Comparison of ENCODE assay signal across 8 mouse cellular contexts in the genomic region with DNA sequence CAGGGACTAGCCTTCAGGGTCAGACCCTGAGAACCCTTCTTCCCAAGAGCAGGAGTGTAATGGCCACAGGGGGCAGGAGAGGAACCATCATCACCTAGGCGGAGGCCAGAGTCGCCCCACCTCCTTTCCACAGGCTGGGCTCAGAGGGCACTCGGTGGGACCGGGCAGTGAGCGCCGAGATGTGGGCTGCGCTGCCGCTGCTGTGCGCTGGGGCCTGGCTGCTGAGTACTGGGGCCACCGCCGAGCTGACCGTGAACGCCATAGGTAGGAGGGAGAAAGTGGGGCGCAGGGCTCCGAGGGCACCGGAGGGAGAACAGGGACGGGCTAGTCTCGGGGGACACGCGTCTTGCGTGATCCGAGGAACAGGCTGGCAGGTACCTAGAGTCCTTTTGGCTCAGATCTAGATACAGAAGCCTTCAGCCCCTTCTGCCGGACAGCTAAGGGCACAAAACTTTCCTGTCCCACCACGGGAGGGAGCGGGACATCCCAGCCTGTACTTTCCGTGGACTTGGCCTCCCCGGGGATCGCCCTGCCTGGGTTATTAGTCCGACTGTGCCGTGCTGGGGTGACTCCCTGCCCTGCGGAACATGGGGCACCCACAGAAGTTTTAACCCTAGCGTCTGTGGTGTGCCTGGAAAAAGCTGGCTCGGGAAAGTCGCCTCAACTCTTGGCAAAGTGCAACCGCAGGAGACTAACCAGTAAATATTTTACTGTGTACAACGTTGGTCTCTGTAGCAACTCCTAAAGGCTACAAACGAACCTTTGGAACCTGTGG. TPM values are rescaled to one million over a fixed set of nuclear protein-coding genes. Genes with fewer than 3 reads are reported as not detected.
A peak's percentile ranks its signal among the peaks of the same experiment; 100 is the strongest.
DNase-seq lines count a peak whose midpoint lies in the region; ATAC-seq lines count a peak whose summit lies in the region.

No protein-coding gene starts in this region.

- intact Hi-C loops in gastrocnemius, postnatal 36 days (cut with DNase I) = no loop called here

- DNase-seq in R1 (ENCODE audit: low read depth, low spot score) (peak; percentile 64), adipocyte (ENCODE audit: low spot score) (no peak)
- DNase-seq in gastrocnemius, postnatal 36 days = peak; percentile 45 to 56
- DNase-seq in monocyte, adult 2 months (ENCODE audit: low read depth in 1 of 2, low spot score in 2 of 2) = peak; percentile 45 to 68
- DNase-seq in spleen, postnatal 4 days (ENCODE audit: low spot score in 2 of 2) = peak; percentile 61 to 79

- under 1% methylated on average over 37 of the region's 37 CpGs for WGBS in intestine, embryonic 15.5 days
- under 1% methylated on average over 37 of the region's 37 CpGs for WGBS in liver, embryonic 12.5 days (ENCODE audit: insufficient replicate concordance)

- H3K4me2 ChIP-seq in intestine, embryonic 15.5 days (replicated peaks) = peak overlapping the region; percentile 93
- peak overlapping the region; percentile 62 for H3K4me2 ChIP-seq in liver, embryonic 12.5 days

- H3K27me3 ChIP-seq in intestine, embryonic 15.5 days (replicated peaks) = no peaks in the 10 kb centered on the region
- peaks cover 25% of the 10 kb centered on the region for H3K27me3 ChIP-seq in liver, embryonic 12.5 days (replicated peaks)

- no peaks in the 10 kb centered on the region for H3K9me3 ChIP-seq in intestine, embryonic 15.5 days
- no peaks in the 10 kb centered on the region for H3K9me3 ChIP-seq in liver, embryonic 12.5 days (replicated peaks)

- ATAC-seq in intestine, embryonic 15.5 days = peak; percentile 94
- peak; percentile 79 for ATAC-seq in liver, embryonic 12.5 days

- peak overlapping the region; percentile 57 for H3K9ac ChIP-seq in intestine, embryonic 15.5 days
- H3K9ac ChIP-seq in liver, embryonic 12.5 days = peak overlapping the region; percentile 24

- no peaks in the 10 kb centered on the region for H3K36me3 ChIP-seq in intestine, embryonic 15.5 days
- no peaks in the 10 kb centered on the region for H3K36me3 ChIP-seq in liver, embryonic 12.5 days

- H3K4me3 ChIP-seq in brown adipose tissue, adult 24 weeks (ENCODE audit: insufficient read depth, low read depth, low read length) = peak overlapping the region; percentile 73
- H3K4me3 ChIP-seq in intestine, embryonic 15.5 days (replicated peaks) = peak overlapping the region; percentile 52
- peak overlapping the region; percentile 40 for H3K4me3 ChIP-seq in liver, embryonic 12.5 days

- H3K27ac ChIP-seq in brown adipose tissue, adult 24 weeks (replicated peaks; ENCODE audit: low read depth, low read length) = peak overlapping the region; percentile 81
- peak overlapping the region; percentile 27; the same call in 1 of the 2 replicates for H3K27ac ChIP-seq in intestine, embryonic 15.5 days
- peak overlapping the region; percentile 28; the same call in 1 of the 2 replicates for H3K27ac ChIP-seq in liver, embryonic 12.5 days

- no peaks in the 10 kb centered on the region; the same call in 1 of the 2 replicates for H3K4me1 ChIP-seq in brown adipose tissue, adult 24 weeks (ENCODE audit: control insufficient read depth, insufficient read depth, insufficient read length, low read length)
- peaks cover 4% of the 10 kb centered on the region; the same call in 1 of the 2 replicates for H3K4me1 ChIP-seq in intestine, embryonic 15.5 days (replicated peaks)
- no peaks in the 10 kb centered on the region for H3K4me1 ChIP-seq in liver, embryonic 12.5 days

RNA-seq across cellular contexts. Expression of gene Ctsh, which starts 0.6 kb away (rescaled TPM):
- 22.4 and 24.0 TPM in 2 replicates for polyA plus RNA-seq in brown adipose tissue, adult 24 weeks (2012; ENCODE audit: insufficient read depth, insufficient read length, missing spikeins)
- 10 to 100 TPM; 12.2 to 13.2 TPM for total RNA-seq in gastrocnemius, postnatal 36 days (2021)
- polyA plus RNA-seq in intestine, embryonic 15.5 days (2015; fragmentation: Nextera tagmentation; extraction: Ambion mirVana) = 42.4 and 51.4 TPM in 2 replicates
- polyA plus RNA-seq in liver, embryonic 12.5 days (2016; fragmentation: Nextera tagmentation; extraction: Ambion mirVana) = 23.3 and 28.1 TPM in 2 replicates

Comparison
In these comparisons a context has a peak if more than half of its experiments do, and no peak if none do; other contexts are left out.
1. H3K27ac ChIP-seq: peak in every context shown above with its lines; median percentile 81 in brown adipose tissue, adult 24 weeks; 28 in liver, embryonic 12.5 days; 27 in intestine, embryonic 15.5 days.